Mouse (Mus musculus) neural tube, embryonic 12.5 days (tissue): ENCODE measurements at regions not wholly inside any gene's neighbourhood (a gene's known extent, or its start where the extent isn't known, plus 50 kb on each side); places are given as distances from the start of the nearest gene placed in this dataset.

Experiments used
- ATAC-seq: fragments of 200-750 bp; cut with Nextera tagmentation; 2 replicates; pipeline ENCODE4 v1.8.0; 2017; ENCODE audit warnings: low read depth, mild to moderate bottlenecking, moderate TSS enrichment, moderate library complexity; ENCODE audit not compliant: low FRiP score
- H3K27ac ChIP-seq: fragments of 300-500 bp; sonication (generic); 2 replicates; pipeline ENCODE4 v1.5.1; 2016
- H3K27me3 ChIP-seq: fragments of 300-500 bp; sonication (generic); replicated peaks from 2 replicates; pipeline ENCODE4 v1.6.1; 2016; ENCODE audit warnings: mild to moderate bottlenecking
- H3K36me3 ChIP-seq: fragments of 300-500 bp; sonication (generic); 2 replicates; pipeline ENCODE4 v1.6.1; 2016; ENCODE audit warnings: mild to moderate bottlenecking
- H3K4me1 ChIP-seq: fragments of 300-500 bp; sonication (generic); 2 replicates; pipeline ENCODE4 v1.6.1; 2016
- H3K4me2 ChIP-seq: fragments of 300-500 bp; sonication (generic); replicated peaks from 2 replicates; pipeline ENCODE4 v1.6.1; 2016; ENCODE audit warnings: mild to moderate bottlenecking
- H3K4me3 ChIP-seq: fragments of 300-500 bp; sonication (generic); 2 replicates; pipeline ENCODE4 v1.5.1; 2016
- H3K9ac ChIP-seq: fragments of 300-500 bp; sonication (generic); 2 replicates; pipeline ENCODE4 v1.6.1; 2016; ENCODE audit warnings: mild to moderate bottlenecking
- H3K9me3 ChIP-seq: fragments of 300-500 bp; sonication (generic); 2 replicates; pipeline ENCODE4 v1.6.1; 2016; ENCODE audit warnings: mild to moderate bottlenecking
- WGBS: fragments of 180-500 bp; shearing (Covaris S2); methylation state at CpG from one replicate; pipeline ENCODE4 v1.1.7; 2016; 5-methylcytosine and 5-hydroxymethylcytosine counted together

DNA sequence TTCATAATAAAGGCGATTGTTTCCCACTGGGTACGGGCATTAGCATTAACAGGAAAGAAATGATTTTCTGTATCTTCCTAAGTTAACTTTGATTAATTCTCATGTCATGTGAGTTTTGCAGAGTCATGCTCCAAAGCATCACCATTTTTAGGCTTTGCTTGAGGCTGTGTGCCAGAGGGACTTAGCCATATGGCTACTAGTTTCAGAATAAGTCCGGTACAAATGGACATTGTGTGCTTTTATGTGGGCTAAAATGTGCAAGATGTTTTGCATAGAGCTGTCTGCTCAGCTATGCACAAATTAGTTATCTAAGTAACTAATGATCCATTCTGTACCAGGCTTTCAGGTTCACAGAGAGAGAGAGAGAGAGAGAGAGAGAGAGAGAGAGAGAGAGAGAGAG is 406.2 kb upstream of the Tmem132c start:
- 87% methylated on average over 3 of the region's 3 CpGs for WGBS
- no peak overlapping the region for H3K9ac ChIP-seq
- ATAC-seq = no peak
- no peaks in the 10 kb centered on the region for H3K9me3 ChIP-seq
- no peak overlapping the region for H3K27ac ChIP-seq
- no peaks in the 10 kb centered on the region for H3K4me1 ChIP-seq
- no peaks in the 10 kb centered on the region for H3K36me3 ChIP-seq
- H3K4me2 ChIP-seq = no peak overlapping the region
- no peak overlapping the region for H3K4me3 ChIP-seq
- no peaks in the 10 kb centered on the region for H3K27me3 ChIP-seq

DNA sequence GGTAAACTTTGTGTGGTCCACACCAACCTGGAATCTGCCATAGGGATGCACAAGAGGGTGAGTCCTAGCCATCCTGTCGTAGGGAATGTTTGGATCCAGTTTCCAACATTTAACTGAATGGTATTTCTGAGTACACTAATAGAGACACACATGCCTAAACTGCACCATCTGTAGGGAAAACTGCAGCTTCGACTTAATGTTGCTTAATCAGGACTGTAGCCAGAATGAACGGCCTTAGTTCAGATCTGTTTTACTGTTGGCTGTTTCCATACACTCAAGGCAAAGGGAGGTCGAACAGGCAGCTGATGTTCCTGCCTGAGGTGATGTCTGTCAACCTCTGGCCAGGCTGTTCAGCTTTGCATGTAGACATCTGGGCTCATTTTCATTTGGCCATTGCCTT is 399.0 kb upstream of the Tmem132c start:
- Histone ChIP-seq H3K9ac (no peak overlapping the region), H3K27me3 (no peaks in the 10 kb centered on the region), H3K4me2 (no peak overlapping the region), H3K4me1 (no peaks in the 10 kb centered on the region), H3K27ac (no peak overlapping the region), H3K36me3 (no peaks in the 10 kb centered on the region), H3K9me3 (no peaks in the 10 kb centered on the region), H3K4me3 (no peak overlapping the region)
- ATAC-seq = no peak
- WGBS = 87% methylated on average over 4 of the region's 4 CpGs

DNA sequence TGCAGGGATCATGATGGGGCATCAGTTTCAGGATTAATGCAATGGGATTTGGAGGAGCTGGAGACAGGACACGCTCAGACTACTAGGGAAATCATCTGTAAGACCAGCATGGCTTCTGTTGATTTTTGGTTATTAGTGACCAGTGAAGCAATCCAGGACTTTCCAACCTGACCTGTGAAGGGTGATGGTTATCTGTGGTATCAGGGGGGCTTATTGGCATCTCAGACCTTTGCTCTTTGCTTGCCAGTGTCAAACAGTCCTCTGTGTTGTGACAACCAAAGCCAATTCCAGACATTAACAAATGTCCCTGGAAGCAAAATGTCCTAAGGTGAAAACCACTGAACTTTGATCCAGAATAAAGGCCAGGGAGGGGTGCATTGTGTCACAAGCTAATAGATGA is 379.5 kb upstream of the Tmem132c start:
- ATAC-seq = no peak
- no peak overlapping the region for H3K4me2 ChIP-seq
- H3K9ac ChIP-seq = no peak overlapping the region
- no peaks in the 10 kb centered on the region for H3K36me3 ChIP-seq
- 93% methylated on average over 1 of the region's 1 CpGs for WGBS
- H3K4me1 ChIP-seq = no peaks in the 10 kb centered on the region
- H3K27ac ChIP-seq = no peak overlapping the region
- H3K4me3 ChIP-seq = no peak overlapping the region
- no peaks in the 10 kb centered on the region for H3K9me3 ChIP-seq
- H3K27me3 ChIP-seq = no peaks in the 10 kb centered on the region

DNA sequence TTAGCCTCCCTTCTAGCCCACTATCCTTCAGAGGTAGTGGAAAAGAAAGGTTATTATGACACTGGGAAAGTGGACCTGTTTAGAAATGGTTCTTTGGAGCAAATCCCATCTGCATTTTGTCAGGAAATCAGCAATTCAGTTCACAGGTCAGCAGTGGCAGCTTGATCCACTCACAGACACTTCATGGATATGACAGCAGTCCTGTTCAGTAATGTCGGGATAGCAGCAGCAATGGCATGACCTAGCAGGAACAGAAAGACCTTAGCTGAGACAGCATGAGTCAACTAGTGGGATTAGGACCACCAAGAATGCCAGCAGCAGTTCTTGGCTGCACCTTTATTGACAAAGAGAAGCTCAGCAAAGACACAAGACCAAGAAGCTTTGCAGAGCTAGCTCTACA is 365.8 kb upstream of the Tmem132c start:
- Histone ChIP-seq H3K27me3 (no peaks in the 10 kb centered on the region), H3K9ac (no peak overlapping the region), H3K9me3 (no peaks in the 10 kb centered on the region), H3K4me1 (no peaks in the 10 kb centered on the region), H3K36me3 (no peaks in the 10 kb centered on the region), H3K27ac (no peak overlapping the region), H3K4me3 (no peak overlapping the region), H3K4me2 (no peak overlapping the region)
- WGBS = 98% methylated on average over 1 of the region's 1 CpGs
- ATAC-seq = no peak

GRCm38 (mm10) chr5:126890710-126891109 is 350.9 kb upstream of the Tmem132c start:
- WGBS = 73% methylated on average over 1 of the region's 1 CpGs

DNA sequence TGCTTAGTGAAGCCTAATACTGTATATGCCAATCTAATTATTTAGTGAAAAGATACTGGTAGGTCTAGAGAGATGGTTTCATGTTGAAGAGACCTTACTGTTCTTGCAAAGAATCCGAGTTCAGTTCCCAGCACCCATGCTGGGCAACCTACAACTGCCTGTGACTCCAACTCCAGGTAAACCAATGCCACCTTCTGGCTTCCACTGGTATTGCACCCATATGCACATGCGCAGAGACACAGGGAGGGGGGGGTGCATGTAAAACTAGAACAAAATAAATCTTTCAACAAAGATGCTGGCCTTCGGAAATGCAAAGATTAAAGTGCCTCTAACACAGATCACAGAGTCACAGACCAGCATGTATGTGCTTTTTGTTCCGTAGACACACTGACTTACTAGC is 348.5 kb upstream of the Tmem132c start:
- Histone ChIP-seq H3K4me2 (no peak overlapping the region), H3K4me3 (no peak overlapping the region), H3K36me3 (no peaks in the 10 kb centered on the region), H3K4me1 (no peaks in the 10 kb centered on the region), H3K9ac (no peak overlapping the region), H3K27ac (no peak overlapping the region), H3K27me3 (no peaks in the 10 kb centered on the region), H3K9me3 (no peaks in the 10 kb centered on the region)
- ATAC-seq = no peak
- 95% methylated on average over 4 of the region's 4 CpGs for WGBS

More at GRCm38 (mm10) chr5:126890710-126891109, 350.9 kb upstream of the Tmem132c start:
- Histone ChIP-seq H3K9ac (no peak overlapping the region), H3K9me3 (no peaks in the 10 kb centered on the region), H3K4me1 (no peaks in the 10 kb centered on the region), H3K27me3 (no peaks in the 10 kb centered on the region), H3K4me2 (no peak overlapping the region), H3K36me3 (no peaks in the 10 kb centered on the region), H3K27ac (no peak overlapping the region), H3K4me3 (no peak overlapping the region)
- no peak for ATAC-seq

DNA sequence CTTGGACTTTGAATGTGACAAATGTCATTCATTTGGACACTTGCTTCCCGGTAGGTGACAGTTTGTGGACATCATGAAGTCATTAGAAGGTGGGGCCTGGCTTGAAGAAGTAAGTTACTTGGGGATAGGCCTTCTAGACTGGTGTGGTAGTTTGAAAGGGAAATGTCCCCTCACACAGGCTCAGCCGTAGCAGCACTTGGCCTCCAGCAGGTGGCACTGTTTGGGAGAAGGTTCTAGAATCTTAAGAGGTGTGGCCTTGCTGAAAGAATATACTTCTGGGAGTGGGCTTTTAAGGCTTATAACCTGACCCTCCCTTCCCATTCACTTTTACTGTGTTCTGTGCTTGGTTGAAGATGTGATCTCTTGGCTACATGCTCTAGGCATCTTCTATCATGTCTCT is 331.5 kb upstream of the Tmem132c start:
- no peaks in the 10 kb centered on the region for H3K4me1 ChIP-seq
- no peak overlapping the region for H3K4me3 ChIP-seq
- no peak overlapping the region for H3K27ac ChIP-seq
- H3K36me3 ChIP-seq = no peaks in the 10 kb centered on the region
- H3K27me3 ChIP-seq = no peaks in the 10 kb centered on the region
- no peaks in the 10 kb centered on the region for H3K9me3 ChIP-seq
- no peak overlapping the region for H3K9ac ChIP-seq
- H3K4me2 ChIP-seq = no peak overlapping the region
- no peak for ATAC-seq
- 91% methylated on average over 2 of the region's 2 CpGs for WGBS

- Histone ChIP-seq H3K4me2 (no peak overlapping the region), H3K36me3 (no peaks in the 10 kb centered on the region), H3K4me3 (no peak overlapping the region), H3K9ac (no peak overlapping the region), H3K27me3 (no peaks in the 10 kb centered on the region), H3K9me3 (no peaks in the 10 kb centered on the region), H3K4me1 (no peaks in the 10 kb centered on the region), H3K27ac (no peak overlapping the region)
- 76% methylated on average over 7 of the region's 7 CpGs for WGBS
- no peak for ATAC-seq
These were observed 324.3 kb upstream of the Tmem132c start for GRCm38 (mm10) chr5:126917300-126917699.

DNA sequence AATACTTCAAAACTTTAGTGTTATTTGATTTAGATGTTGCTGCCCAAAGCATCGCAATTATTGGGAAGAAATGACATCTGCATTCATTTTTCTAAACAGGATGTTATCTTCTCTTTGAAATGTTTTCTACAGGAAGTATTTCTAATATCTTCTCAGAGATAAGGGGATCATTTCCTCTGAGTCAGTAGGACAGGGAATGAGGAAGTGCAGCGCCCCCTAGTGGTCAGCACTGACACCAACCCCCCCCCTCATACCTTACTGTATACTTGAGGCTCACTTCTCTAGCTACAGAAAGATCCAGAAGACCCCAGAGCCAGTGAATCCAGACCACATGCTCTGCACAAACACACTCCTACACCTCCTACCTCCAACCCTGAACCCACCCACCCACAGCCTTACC is 308.1 kb upstream of the Tmem132c start:
- Histone ChIP-seq H3K4me1 (no peaks in the 10 kb centered on the region), H3K27me3 (no peaks in the 10 kb centered on the region), H3K9ac (no peak overlapping the region), H3K36me3 (no peaks in the 10 kb centered on the region), H3K9me3 (no peaks in the 10 kb centered on the region), H3K27ac (no peak overlapping the region), H3K4me2 (no peak overlapping the region), H3K4me3 (no peak overlapping the region)
- 50% methylated on average over 2 of the region's 2 CpGs for WGBS
- no peak for ATAC-seq

DNA sequence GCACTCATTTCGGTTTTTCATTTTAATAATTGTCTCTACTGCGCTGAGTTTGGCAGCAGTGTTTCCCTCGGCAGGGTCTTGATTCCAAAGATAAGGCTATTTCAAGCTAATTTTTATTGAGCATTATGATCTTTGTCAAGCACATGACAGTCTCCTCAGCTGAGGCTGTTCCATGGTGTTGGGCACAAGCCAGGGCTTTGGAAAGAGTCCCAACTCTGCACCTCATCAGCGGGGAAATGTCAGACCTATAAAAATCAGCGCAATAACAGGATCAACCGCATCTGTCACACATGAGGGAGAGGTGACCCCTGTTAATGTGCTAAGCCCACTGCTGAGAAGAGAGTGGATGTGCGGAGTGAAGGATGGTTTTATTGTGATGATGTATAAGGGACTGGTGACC is 296.7 kb upstream of the Tmem132c start:
- no peak overlapping the region for H3K27ac ChIP-seq
- H3K4me2 ChIP-seq = no peak overlapping the region
- H3K36me3 ChIP-seq = no peaks in the 10 kb centered on the region
- no peak overlapping the region for H3K4me3 ChIP-seq
- no peak overlapping the region for H3K9ac ChIP-seq
- H3K4me1 ChIP-seq = no peaks in the 10 kb centered on the region
- WGBS = 82% methylated on average over 7 of the region's 7 CpGs
- H3K27me3 ChIP-seq = no peaks in the 10 kb centered on the region
- H3K9me3 ChIP-seq = peaks cover 7% of the 10 kb centered on the region; the same call in 1 of the 2 replicates
- ATAC-seq = no peak

DNA sequence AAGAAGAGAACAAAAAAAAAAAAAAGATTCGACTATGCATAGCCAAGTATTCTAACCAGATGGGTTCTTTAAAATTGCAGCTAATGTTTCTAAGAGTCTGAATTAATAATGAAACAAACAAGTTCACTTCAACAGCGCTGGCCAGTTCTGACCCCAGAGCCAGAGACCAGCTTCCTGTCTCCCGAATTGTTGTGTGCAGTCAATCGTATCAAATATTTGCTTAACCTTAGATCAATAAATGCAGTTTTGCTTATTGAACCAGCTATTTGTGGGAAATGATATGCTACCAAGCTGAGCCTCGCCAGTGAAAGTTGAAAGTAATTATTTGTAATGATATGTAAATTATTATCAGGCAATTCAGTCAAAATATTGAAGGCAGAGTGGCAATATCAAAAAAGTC is 287.4 kb upstream of the Tmem132c start:
- H3K27me3 ChIP-seq = no peaks in the 10 kb centered on the region
- no peaks in the 10 kb centered on the region for H3K4me1 ChIP-seq
- no peaks in the 10 kb centered on the region for H3K36me3 ChIP-seq
- H3K4me3 ChIP-seq = no peak overlapping the region
- no peak overlapping the region for H3K9ac ChIP-seq
- WGBS = 79% methylated on average over 5 of the region's 5 CpGs
- H3K9me3 ChIP-seq = no peaks in the 10 kb centered on the region
- no peak overlapping the region for H3K4me2 ChIP-seq
- ATAC-seq = no peak
- no peak overlapping the region for H3K27ac ChIP-seq

- Histone ChIP-seq H3K9me3 (no peaks in the 10 kb centered on the region), H3K4me1 (no peaks in the 10 kb centered on the region)
- WGBS = 91% methylated on average over 6 of the region's 6 CpGs
These were observed 287.0 kb upstream of the Tmem132c start for GRCm38 (mm10) chr5:126954634-126955033.

DNA sequence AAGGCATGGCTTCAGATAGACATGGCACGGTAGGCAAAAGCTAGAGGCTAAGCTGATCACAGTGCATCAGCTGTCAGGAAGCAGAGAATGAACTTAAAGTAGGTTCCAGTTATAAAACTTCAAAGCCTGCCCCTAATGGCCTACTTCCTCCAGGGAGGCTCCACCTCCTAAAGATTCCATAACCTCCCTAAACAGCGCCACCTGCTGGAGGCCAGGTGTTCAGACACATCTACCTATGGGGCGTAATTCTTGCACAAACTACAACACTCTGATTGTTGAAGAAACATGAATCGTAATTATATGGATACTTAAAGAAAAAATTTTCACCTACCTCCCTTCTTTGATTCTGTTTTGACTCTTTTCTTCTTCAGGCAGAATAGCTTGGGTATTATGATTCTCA is 277.0 kb upstream of the Tmem132c start:
- Histone ChIP-seq H3K4me2 (no peak overlapping the region), H3K9ac (no peak overlapping the region), H3K27ac (no peak overlapping the region), H3K36me3 (no peaks in the 10 kb centered on the region), H3K9me3 (no peaks in the 10 kb centered on the region), H3K4me3 (no peak overlapping the region), H3K4me1 (no peaks in the 10 kb centered on the region), H3K27me3 (no peaks in the 10 kb centered on the region)
- WGBS = 88% methylated on average over 4 of the region's 4 CpGs
- no peak for ATAC-seq

More at GRCm38 (mm10) chr5:126954634-126955033, 287.0 kb upstream of the Tmem132c start:
- Histone ChIP-seq H3K9ac (no peak overlapping the region), H3K4me2 (no peak overlapping the region), H3K4me3 (no peak overlapping the region), H3K27me3 (no peaks in the 10 kb centered on the region), H3K36me3 (no peaks in the 10 kb centered on the region), H3K27ac (no peak overlapping the region)
- ATAC-seq = no peak
